Mouse (Mus musculus) embryonic facial prominence, embryonic 15.5 days (tissue): Measurements from ENCODE around the gene Il17rd. TPM values are rescaled to one million over a fixed set of nuclear protein-coding genes. Genes with fewer than 3 reads are reported as not detected.

Experiments
- ATAC-seq: fragments of 200-750 bp; cut with Nextera tagmentation; 2 replicates; pipeline ENCODE4 v1.8.0; 2017; ENCODE audit warnings: low read depth, moderate TSS enrichment; ENCODE audit not compliant: insufficient number of reproducible peaks, low FRiP score, low TSS enrichment
- H3K27ac ChIP-seq: fragments of 300-500 bp; sonication (generic); replicated peaks from 2 replicates; pipeline ENCODE4 v1.5.1; 2015; ENCODE audit warnings: mild to moderate bottlenecking, inconsistent platforms
- H3K27me3 ChIP-seq: fragments of 300-500 bp; sonication (generic); 2 replicates; pipeline ENCODE4 v1.6.1; 2015; ENCODE audit warnings: inconsistent platforms
- H3K36me3 ChIP-seq: fragments of 300-500 bp; sonication (generic); 2 replicates; pipeline ENCODE4 v1.6.1; 2015; ENCODE audit warnings: mild to moderate bottlenecking, inconsistent platforms
- H3K4me1 ChIP-seq: fragments of 300-500 bp; sonication (generic); 2 replicates; pipeline ENCODE4 v1.6.1; 2015; ENCODE audit warnings: inconsistent platforms
- H3K4me2 ChIP-seq: fragments of 300-500 bp; sonication (generic); replicated peaks from 2 replicates; pipeline ENCODE4 v1.6.1; 2015; ENCODE audit warnings: mild to moderate bottlenecking, inconsistent platforms
- H3K4me3 ChIP-seq: fragments of 300-500 bp; sonication (generic); replicated peaks from 2 replicates; pipeline ENCODE4 v1.5.1; 2015; ENCODE audit warnings: mild to moderate bottlenecking, inconsistent platforms
- H3K9ac ChIP-seq: fragments of 300-500 bp; sonication (generic); 2 replicates; pipeline ENCODE4 v1.6.1; 2015; ENCODE audit warnings: inconsistent platforms
- H3K9me3 ChIP-seq: fragments of 300-500 bp; sonication (generic); replicated peaks from 2 replicates; pipeline ENCODE4 v1.6.1; 2016; ENCODE audit warnings: inconsistent platforms
- WGBS: fragments of 180-500 bp; shearing (Covaris S2); methylation state at CpG from one replicate; pipeline ENCODE4 v1.1.7; 2015; 5-methylcytosine and 5-hydroxymethylcytosine counted together
- polyA plus RNA-seq: library from polyadenylated mRNA; unstranded; fragments of >200 nt; fragmentation: Nextera tagmentation; extraction: Ambion mirVana; gene quantifications from 2 replicates; pipeline ENCODE4 v1.2.1, GENCODE M21; 2015

Il17rd gene
- polyA plus RNA-seq = 3.9 and 4.4 TPM in 2 replicates

DNA sequence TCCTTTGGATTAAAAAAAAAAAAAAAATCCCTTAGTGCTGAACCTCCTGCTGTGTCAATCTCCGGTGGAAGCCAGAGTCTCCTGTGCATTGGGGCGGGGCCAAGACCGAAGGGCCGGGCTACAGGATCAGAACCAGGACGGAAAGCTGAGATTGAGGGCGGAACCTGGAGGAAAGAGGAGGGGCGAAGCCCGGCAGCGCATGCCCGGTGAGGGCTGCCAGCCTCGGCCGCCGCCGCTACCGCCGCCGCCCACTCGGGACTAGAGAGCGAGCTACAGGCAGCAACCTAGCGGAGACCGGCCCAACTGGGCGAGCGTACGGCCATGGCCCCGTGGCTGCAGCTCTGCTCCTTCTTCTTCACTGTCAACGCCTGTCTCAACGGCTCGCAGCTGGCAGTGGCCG is at the start of gene Il17rd:
TSS of gene Il17rd (plus strand) at position 159 of the 400 bp plus-strand sequence.
- WGBS = 0% methylated on average over 29 of the region's 29 CpGs
- Histone ChIP-seq H3K36me3 (no peaks in the 10 kb centered on the region), H3K4me2 (peak within 1 kb of the TSS; percentile 94), H3K27me3 (no peaks in the 10 kb centered on the region), H3K4me1 (peaks cover 29% of the 10 kb centered on the region), H3K27ac (peak within 1 kb of the TSS; percentile 84), H3K9ac (peak within 1 kb of the TSS; percentile 78), H3K4me3 (peak within 1 kb of the TSS; percentile 98), H3K9me3 (no peaks in the 10 kb centered on the region)
- peak; percentile 92 for ATAC-seq

DNA sequence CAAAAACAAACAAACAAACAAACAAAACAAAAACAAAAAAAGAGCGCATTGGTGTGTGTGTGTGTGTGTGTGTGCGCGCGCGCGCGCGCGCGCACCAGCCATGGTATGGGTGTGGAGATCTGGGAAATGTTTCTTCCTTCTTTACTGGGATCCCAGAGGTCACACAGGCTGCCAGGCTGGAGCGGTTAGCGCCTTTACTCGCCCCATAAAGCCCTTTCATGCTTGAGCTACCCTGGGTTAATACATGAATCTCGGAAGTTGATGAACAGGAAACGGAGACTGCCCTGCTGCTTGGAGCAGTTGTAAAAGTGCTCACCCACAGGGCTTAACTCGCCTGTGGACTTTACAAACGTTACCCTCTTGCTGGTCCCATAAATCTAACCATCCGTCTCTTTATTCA is 47.1 kb upstream of the Il17rd start:
- H3K27me3 ChIP-seq = no peaks in the 10 kb centered on the region
- no peaks in the 10 kb centered on the region for H3K9me3 ChIP-seq
- H3K27ac ChIP-seq = no peak overlapping the region
- H3K4me2 ChIP-seq = no peak overlapping the region
- no peaks in the 10 kb centered on the region for H3K36me3 ChIP-seq
- no peak overlapping the region for H3K9ac ChIP-seq
- H3K4me1 ChIP-seq = peaks cover 6% of the 10 kb centered on the region; the same call in 1 of the 2 replicates
- ATAC-seq = no peak
- 77% methylated on average over 18 of the region's 18 CpGs for WGBS
- no peak overlapping the region for H3K4me3 ChIP-seq

DNA sequence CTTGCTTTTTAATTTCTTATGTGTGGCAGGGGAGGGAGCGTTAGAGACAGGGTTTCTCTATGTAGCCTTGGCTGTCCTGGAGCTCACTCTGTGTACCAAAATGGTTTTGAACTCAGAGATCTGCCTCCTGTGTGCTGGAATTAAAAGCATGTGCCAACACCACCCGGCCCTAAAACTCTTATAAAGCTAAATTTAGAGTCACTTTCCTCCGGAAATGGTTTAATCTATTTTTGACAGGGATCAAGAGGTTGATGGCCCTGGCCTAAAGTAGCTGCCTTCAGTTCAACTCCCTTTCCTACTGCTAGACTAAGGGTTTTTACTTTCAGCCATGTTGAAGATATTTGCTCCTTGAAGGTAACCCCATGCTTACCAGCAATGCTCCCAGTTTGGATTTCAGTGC is 45.3 kb upstream of the Il17rd start:
- WGBS = 34% methylated on average over 3 of the region's 3 CpGs
- no peak overlapping the region for H3K27ac ChIP-seq
- no peak overlapping the region for H3K4me3 ChIP-seq
- no peak for ATAC-seq
- H3K27me3 ChIP-seq = no peaks in the 10 kb centered on the region
- no peak overlapping the region for H3K9ac ChIP-seq
- no peaks in the 10 kb centered on the region for H3K9me3 ChIP-seq
- no peak overlapping the region for H3K4me2 ChIP-seq
- no peaks in the 10 kb centered on the region for H3K36me3 ChIP-seq
- peaks cover 6% of the 10 kb centered on the region; the same call in 1 of the 2 replicates for H3K4me1 ChIP-seq

DNA sequence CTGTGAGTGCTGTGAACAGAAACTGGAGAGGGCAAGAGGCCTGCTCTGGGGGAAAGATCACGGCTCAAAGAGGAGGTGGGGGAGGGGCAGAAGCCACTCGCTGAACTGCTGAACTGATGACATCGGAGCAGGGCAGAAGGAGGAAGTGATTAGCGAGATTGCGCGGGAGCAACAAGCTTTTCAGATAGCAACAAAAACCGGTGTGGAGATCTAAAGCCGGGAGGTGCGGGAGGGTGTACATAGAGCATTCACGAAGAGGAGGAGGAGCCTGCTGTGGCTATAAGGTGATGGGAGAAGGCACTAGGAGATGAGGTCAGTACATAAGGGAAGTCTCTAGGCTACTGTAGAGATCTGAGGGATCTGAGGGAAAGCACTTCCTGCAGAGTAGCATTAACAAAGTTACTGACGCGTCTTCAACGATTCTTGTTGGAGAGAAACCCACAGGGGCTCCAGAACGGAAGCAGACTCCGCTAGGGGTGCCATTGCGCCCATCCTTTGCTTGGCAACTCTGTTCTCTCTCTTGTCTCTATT is 44.5 kb upstream of the Il17rd start, which contains the start of gene Hesx1:
TSS of gene Hesx1 (plus strand) at position 206 of the 531 bp plus-strand sequence.
- peak within 1 kb of the TSS; percentile 46 for H3K4me2 ChIP-seq
- no peaks in the 10 kb centered on the region for H3K27me3 ChIP-seq
- peak within 1 kb of the TSS; percentile 38 for H3K4me3 ChIP-seq
- H3K27ac ChIP-seq = peak within 1 kb of the TSS; percentile 45; the same call in 1 of the 2 replicates
- H3K36me3 ChIP-seq = no peaks in the 10 kb centered on the region
- H3K9me3 ChIP-seq = no peaks in the 10 kb centered on the region
- 0 out of 2 replicates have a peak, but pooled peaks have one; percentile 39 for ATAC-seq
- H3K4me1 ChIP-seq = peaks cover 6% of the 10 kb centered on the region; the same call in 1 of the 2 replicates
- 0 out of 2 replicates have a peak within 1 kb of the TSS, but pooled peaks have one; percentile 15 for H3K9ac ChIP-seq
- 8% methylated on average over 16 of the region's 16 CpGs for whole genome bisulfite sequencing

DNA sequence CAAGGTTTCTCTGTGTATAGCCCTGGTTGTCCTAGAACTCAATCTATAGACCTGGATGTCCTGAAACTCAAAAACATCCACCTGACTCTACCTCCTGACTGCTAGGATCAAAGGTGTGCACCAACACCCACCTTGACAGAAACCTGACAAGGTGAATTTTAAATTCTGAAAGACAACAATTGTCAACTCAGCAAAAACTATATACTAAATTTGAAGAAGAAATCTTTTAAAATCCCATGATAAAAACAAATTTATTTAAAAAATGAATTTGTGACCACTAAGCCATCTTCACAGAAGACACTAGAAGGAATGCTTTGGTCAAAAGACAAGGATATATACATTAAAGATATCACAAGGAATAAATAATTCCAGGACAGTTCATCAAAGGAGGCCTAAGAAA is 42.5 kb upstream of the Il17rd start:
- no peaks in the 10 kb centered on the region for H3K9me3 ChIP-seq
- H3K27ac ChIP-seq = no peak overlapping the region
- ATAC-seq = no peak
- no peak overlapping the region for H3K4me2 ChIP-seq
- peaks cover 6% of the 10 kb centered on the region; the same call in 1 of the 2 replicates for H3K4me1 ChIP-seq
- H3K9ac ChIP-seq = no peak overlapping the region
- no peak overlapping the region for H3K4me3 ChIP-seq
- H3K27me3 ChIP-seq = no peaks in the 10 kb centered on the region
- H3K36me3 ChIP-seq = no peaks in the 10 kb centered on the region

DNA sequence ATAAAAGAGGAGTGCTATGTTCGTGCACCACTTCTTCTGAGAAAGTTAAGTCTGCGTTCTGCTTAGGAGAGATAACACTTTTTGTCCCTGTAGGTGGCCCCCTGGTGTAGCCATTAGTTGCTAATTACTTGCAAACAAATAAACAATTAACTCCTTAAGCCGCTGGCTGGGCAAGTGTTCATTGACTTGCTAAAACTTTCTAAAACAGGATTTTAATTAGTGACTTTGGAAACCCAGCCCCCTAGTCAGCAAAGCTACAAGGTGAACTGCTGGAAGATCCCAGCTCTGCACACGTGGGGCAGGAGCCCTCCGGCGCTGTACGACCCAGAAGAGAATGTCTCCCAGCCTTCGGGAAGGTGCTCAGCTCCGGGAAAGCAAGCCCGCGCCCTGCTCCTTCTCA is 38.4 kb upstream of the Il17rd start:
- no peak for ATAC-seq

DNA sequence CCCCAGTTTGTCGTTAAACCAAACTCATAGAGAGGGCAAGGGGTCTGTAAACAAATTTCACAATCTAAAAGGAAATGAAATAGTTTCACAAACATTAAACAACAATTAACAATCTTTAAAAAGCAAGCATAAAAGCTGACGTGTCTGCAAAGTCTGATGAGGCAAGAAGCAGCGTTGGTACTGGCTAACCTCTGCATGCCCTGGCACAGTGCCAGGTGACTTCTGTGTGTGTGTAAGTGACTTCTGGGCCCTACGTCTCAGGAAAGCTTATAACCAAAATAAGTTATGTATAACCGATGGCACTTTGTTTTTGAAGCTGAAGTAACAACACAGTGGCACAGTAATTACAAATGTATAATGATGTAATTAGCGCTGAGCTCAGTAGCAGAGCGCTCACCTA is 33.8 kb upstream of the Il17rd start:
- WGBS = 68% methylated on average over 7 of the region's 7 CpGs
- no peaks in the 10 kb centered on the region for H3K36me3 ChIP-seq
- no peak for ATAC-seq
- H3K27me3 ChIP-seq = no peaks in the 10 kb centered on the region
- H3K4me1 ChIP-seq = no peaks in the 10 kb centered on the region
- H3K27ac ChIP-seq = no peak overlapping the region
- no peak overlapping the region for H3K4me3 ChIP-seq
- no peaks in the 10 kb centered on the region for H3K9me3 ChIP-seq
- no peak overlapping the region for H3K9ac ChIP-seq
- no peak overlapping the region for H3K4me2 ChIP-seq

More for the DNA sequence above, 38.4 kb upstream of the Il17rd start:
- no peak overlapping the region for H3K9ac ChIP-seq
- no peaks in the 10 kb centered on the region for H3K9me3 ChIP-seq
- no peak overlapping the region for H3K4me3 ChIP-seq
- H3K27me3 ChIP-seq = no peaks in the 10 kb centered on the region
- 0 out of 2 replicates have a peak overlapping the region, but pooled peaks have one; percentile 17 for H3K4me2 ChIP-seq
- WGBS = 4% methylated on average over 11 of the region's 11 CpGs
- H3K4me1 ChIP-seq = no peaks in the 10 kb centered on the region
- no peak overlapping the region for H3K27ac ChIP-seq
- H3K36me3 ChIP-seq = no peaks in the 10 kb centered on the region

DNA sequence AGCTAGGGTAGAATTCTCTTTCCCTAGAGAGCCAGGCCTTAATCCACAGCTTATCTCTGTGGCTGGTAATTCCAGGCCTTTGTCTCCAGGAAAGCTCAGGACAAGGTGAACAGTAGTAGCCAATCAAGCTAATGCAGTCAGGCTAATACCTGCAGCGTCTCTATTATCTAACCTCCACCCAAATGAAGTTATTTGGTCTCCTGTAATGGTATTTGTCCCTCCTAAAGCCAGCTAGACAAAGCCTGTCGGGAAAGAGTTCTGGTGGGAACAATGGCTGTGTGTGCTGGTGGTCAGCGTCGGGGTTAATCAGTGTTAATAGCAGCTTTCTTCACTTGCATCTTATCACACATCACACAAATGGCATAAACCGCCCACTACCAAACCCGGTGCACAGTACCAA is 32.8 kb upstream of the Il17rd start:
- no peaks in the 10 kb centered on the region for H3K36me3 ChIP-seq
- WGBS = 27% methylated on average over 6 of the region's 6 CpGs

DNA sequence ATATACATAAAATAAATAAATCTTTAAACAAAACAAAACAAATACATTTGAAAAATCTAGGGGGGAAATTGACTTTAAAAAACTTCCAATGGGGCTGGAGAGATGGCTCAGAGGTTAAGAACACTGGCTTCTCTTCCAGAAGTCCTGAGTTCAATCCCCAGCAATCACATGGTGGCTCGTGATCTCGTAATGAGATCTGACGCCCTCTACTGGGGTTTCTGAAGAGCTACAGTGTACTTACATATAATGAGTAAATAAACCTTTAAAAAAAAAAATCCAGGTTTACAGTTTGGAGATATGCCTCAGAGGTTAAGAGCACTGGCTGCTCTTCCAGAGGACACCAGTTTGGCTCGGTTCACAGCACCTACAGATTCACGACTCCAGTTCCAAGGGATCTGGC is 27.2 kb upstream of the Il17rd start:
- Histone ChIP-seq H3K4me3 (no peak overlapping the region), H3K4me1 (no peaks in the 10 kb centered on the region), H3K9me3 (no peaks in the 10 kb centered on the region), H3K27me3 (no peaks in the 10 kb centered on the region), H3K36me3 (no peaks in the 10 kb centered on the region), H3K27ac (no peak overlapping the region), H3K9ac (no peak overlapping the region), H3K4me2 (no peak overlapping the region)
- 82% methylated on average over 5 of the region's 5 CpGs for WGBS
- no peak for ATAC-seq

More for the DNA sequence above, 32.8 kb upstream of the Il17rd start:
- Histone ChIP-seq H3K27ac (no peak overlapping the region), H3K9me3 (no peaks in the 10 kb centered on the region), H3K4me2 (no peak overlapping the region), H3K4me1 (no peaks in the 10 kb centered on the region), H3K9ac (no peak overlapping the region), H3K27me3 (no peaks in the 10 kb centered on the region), H3K4me3 (no peak overlapping the region)
- ATAC-seq = no peak

DNA sequence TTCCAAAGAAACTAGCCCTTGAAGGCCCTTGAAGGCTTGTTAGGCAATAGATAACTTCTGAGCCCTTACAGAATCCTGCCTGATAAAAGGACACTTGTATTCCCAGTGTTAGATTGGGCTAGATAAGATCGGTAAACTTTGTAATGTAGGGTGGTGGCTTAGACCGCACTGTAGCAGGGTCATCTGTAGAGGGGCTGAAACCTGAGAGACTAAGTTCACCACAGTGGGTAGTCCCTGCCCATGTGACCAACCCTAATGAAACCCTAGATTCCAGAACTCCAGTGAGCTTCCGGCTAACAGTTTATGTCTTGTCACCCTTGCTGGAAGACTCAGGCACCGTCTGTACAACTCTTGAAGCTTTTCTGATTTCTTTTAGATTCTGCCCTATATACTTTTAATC is 25.1 kb upstream of the Il17rd start:
- Histone ChIP-seq H3K4me1 (no peaks in the 10 kb centered on the region), H3K4me3 (no peak overlapping the region), H3K9me3 (no peaks in the 10 kb centered on the region), H3K27ac (no peak overlapping the region), H3K27me3 (no peaks in the 10 kb centered on the region), H3K9ac (no peak overlapping the region), H3K36me3 (no peaks in the 10 kb centered on the region), H3K4me2 (no peak overlapping the region)
- no peak for ATAC-seq
- WGBS = 47% methylated on average over 4 of the region's 4 CpGs

DNA sequence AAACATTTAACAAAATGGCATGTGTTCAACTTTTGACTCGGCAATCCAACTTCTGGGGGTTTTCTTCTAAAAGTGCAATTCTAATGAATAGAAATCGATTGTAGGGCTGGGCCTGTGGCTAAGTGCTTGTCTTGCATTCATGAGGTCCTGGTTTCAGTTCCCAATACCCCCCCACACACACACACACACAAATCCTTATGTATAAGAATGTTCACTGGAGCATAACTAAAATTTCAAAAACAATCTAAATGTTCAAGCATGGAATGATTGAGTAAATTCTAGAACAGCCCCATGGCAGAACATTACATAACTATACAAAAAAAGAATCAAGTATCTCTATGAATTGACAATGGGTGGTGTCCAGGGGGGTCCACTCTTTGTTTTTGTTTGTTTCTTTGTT is 20.8 kb upstream of the Il17rd start:
- ATAC-seq = no peak
- Histone ChIP-seq H3K4me2 (no peak overlapping the region), H3K4me3 (no peak overlapping the region), H3K4me1 (no peaks in the 10 kb centered on the region), H3K9me3 (no peaks in the 10 kb centered on the region), H3K27me3 (no peaks in the 10 kb centered on the region), H3K27ac (no peak overlapping the region), H3K9ac (no peak overlapping the region), H3K36me3 (no peaks in the 10 kb centered on the region)
- 84% methylated on average over 2 of the region's 2 CpGs for WGBS

DNA sequence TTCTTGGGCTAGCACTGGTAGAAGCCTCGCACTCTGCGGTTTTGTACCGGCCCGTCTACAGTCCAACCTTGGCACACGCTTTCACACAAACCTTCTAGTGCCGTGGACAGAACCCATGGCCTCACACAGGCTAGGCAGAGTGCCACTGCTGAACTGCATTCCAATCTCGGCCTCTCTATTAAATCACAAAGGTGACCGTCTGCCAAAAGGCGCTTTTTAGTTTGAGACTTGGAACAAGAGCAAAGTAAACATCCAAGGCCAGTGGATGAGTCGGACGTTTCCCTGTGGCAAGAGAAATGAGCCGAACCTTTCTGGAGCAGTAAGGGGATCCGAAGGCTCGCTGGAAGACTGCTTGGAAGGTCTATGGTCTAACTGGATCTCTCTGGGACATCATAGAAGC is 18.9 kb upstream of the Il17rd start:
- Histone ChIP-seq H3K4me1 (no peaks in the 10 kb centered on the region), H3K27ac (no peak overlapping the region), H3K9me3 (no peaks in the 10 kb centered on the region), H3K4me2 (no peak overlapping the region), H3K36me3 (no peaks in the 10 kb centered on the region), H3K4me3 (no peak overlapping the region), H3K9ac (no peak overlapping the region), H3K27me3 (no peaks in the 10 kb centered on the region)
- no peak for ATAC-seq
- 83% methylated on average over 14 of the region's 14 CpGs for WGBS
